Mouse (Mus musculus) MEL-GATA-1-ER (cell line): ENCODE measurements around the gene Ighmbp2.
A peak's percentile ranks its signal among the peaks of the same experiment; 100 is the strongest.
"Not testable (repeated sequence)": the region's sequence is repeated elsewhere in the genome, so short reads cannot be mapped to it uniquely, and the experiment has no call there.

Experiments used
- DNase-seq: peaks from one replicate; pipeline ENCODE4 v3.0.0-alpha.2; 2012; ENCODE audit warnings: low read depth; ENCODE audit errors: extremely low read depth

Ighmbp2 gene

GRCm38 (mm10) chr19:3289006-3289405, 6.2 kb upstream of the Ighmbp2 start:
- no peak for DNase-seq

- DNase-seq: peak; percentile 9
Observed at GRCm38 (mm10) chr19:3281886-3282285, 931 bp downstream of the Ighmbp2 start.

GRCm38 (mm10) chr19:3275744-3276365, 7.0 kb downstream of the Ighmbp2 start:
- DNase-seq: no peak

DNA sequence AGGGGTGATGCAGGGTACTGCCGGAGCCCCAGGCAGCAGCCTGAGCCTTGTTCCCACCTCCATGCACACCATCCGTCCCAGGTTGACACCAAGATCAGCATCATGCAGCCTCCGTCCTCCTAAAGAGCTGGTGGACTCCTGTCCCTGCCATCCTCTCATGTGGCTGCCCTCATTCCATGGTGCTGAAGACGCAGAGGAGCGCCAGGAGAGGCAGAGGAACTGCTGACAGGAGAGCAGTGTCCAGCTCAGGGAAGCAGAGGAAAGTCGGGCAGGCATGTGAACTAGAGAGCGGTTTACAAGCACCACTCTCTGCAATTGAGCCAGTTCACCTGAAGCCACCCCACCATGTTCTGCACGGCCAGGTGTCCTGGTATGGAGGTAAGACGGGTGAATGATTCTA, 9.5 kb downstream of the Ighmbp2 start:
- DNase-seq: no peak

DNA sequence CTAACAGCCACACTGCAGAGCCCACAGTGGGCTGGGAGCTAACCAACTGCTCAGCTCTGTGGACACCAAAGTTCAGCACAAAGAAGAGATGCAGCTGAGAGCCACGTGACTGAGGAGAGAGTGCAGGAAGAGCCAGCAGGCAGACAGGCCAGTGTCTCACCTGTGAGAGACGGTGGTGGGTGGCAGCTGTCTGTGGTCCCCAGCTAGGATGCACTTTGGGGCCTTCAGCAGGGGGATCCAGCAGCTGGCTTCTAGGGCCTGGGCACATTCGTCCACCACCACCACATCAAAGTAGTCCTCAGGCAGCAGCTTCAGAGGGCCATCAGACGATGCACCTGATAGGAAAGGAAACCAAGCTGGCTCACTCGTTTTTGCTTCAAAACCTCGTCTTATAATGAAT, 11.5 kb downstream of the Ighmbp2 start:
- DNase-seq: no peak

- no peak for DNase-seq
Observed at GRCm38 (mm10) chr19:3269803-3270202, 13.0 kb downstream of the Ighmbp2 start.

GRCm38 (mm10) chr19:3269279-3269678, 13.5 kb downstream of the Ighmbp2 start:
- no peak for DNase-seq

DNA sequence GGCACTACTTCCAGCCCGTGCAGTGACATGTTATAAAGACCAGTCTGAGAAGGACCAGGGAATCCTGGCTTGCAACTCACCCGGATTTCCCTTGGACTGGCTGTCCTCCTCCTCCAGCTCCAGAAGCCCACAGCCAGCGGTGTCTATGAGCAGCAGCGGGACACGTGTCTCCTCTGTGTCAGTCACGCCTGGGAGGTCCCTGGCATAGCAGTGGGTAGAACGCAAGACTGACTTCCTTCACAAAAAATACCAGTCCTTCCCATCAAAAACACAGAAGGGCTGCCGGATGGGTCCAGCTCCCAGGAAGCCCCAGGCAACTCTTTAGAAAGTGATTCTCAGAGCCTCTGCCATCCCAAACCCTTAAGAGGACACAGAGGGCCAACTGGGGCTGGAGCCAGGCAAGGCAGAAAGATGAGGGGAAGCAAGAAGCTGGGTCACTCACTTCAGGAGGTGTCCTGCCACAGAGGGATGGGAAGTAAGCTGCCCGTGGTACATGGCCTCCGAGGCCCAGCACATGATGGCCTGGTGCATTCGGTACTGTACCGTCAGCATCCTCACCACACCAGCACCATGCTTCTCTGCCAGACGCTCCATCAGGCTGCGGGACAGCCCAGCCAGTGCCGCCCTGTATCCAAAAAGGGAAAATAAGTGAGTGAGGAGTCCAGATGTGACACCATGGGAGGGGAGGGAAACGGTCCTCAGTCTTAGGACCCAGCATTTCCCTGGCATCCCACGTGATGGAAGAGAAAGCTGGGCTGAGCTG, 14.4 kb downstream of the Ighmbp2 start:
- DNase-seq: no peak

- DNase-seq: no peak
Observed at GRCm38 (mm10) chr19:3267340-3267739, 15.5 kb downstream of the Ighmbp2 start.

GRCm38 (mm10) chr19:3266676-3267075, 16.1 kb downstream of the Ighmbp2 start:
- DNase-seq: no peak

DNA sequence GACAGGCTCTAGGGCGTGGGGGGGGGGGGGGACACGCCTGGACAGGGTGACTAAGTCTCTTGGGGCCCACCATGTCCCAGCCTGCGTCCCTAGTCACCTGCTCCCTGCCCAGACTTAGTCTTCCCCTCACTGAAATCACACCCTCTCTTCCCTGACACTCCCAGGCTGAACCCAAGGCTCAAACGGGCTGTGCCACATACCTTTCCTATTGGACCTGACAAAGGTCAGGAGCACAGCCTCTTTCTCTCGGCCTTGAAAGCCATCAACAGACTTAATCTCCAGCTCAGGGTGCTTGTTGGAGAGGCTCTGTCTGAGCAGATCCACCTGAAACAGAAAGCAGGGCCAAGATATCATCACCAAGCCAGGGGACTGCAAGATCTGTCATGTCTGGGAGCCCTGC, 16.7 kb downstream of the Ighmbp2 start:
- no peak for DNase-seq

- DNase-seq: no peak
Observed at GRCm38 (mm10) chr19:3265180-3265579, 17.6 kb downstream of the Ighmbp2 start.

GRCm38 (mm10) chr19:3264348-3264747, 18.5 kb downstream of the Ighmbp2 start:
- no peak for DNase-seq

- DNase-seq: no peak
Observed at GRCm38 (mm10) chr19:3261764-3262525, 20.9 kb downstream of the Ighmbp2 start.

DNA sequence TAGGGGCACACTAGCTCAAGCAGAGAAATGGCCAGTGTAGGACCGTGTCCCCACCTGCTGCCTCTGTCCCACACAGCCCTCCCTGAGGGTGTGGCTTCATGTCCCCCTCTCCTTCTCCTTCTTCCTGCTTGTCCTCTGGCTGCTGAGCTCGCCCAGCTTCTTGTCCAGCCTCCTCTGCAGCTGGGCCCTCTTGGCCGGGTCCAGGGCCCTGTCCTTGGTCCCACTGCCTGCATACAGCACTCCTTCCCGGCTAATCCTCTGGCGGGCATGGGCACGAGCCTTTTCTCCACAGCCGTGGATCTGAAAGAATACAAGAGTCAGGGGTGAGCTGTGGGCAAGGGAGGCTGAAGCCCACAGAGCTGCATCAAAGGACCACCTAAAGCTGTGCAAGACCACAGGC, 21.5 kb downstream of the Ighmbp2 start:
- DNase-seq: no peak

- DNase-seq: no peak
Observed at GRCm38 (mm10) chr19:3260591-3260990, 22.2 kb downstream of the Ighmbp2 start.

GRCm38 (mm10) chr19:3260016-3260415, 22.8 kb downstream of the Ighmbp2 start:
- DNase-seq: no peak

GRCm38 (mm10) chr19:3225261-3225660, 57.6 kb downstream of the Ighmbp2 start:
- DNase-seq: not testable (repeated sequence)

GRCm38 (mm10) chr19:3214937-3215336, 67.9 kb downstream of the Ighmbp2 start:
- DNase-seq: not testable (repeated sequence)
